Mouse (Mus musculus) yolk sac, embryonic 10.5 days (tissue): Measurements from ENCODE around the gene Rnf144b.

Source experiments
- DNase-seq: peaks from one replicate; pipeline ENCODE4 v3.0.0-alpha.2; 2017; ENCODE audit warnings: low spot score

Gene Rnf144b

GRCm38 (mm10) chr13:47182366-47182765 lies 59.9 kb downstream of the Rnf144b start:
- no peak for DNase-seq

- no peak for DNase-seq
These were observed 60.7 kb downstream of the Rnf144b start for GRCm38 (mm10) chr13:47183033-47183730.

- DNase-seq, result no peak
These were observed 61.3 kb downstream of the Rnf144b start for GRCm38 (mm10) chr13:47183771-47184170.

- no peak for DNase-seq
These were observed 65.4 kb downstream of the Rnf144b start for GRCm38 (mm10) chr13:47187836-47188235.

GRCm38 (mm10) chr13:47189971-47190370 lies 67.5 kb downstream of the Rnf144b start:
- no peak for DNase-seq

GRCm38 (mm10) chr13:47192200-47192599 lies 69.7 kb downstream of the Rnf144b start:
- no peak for DNase-seq

GRCm38 (mm10) chr13:47192771-47193170 lies 70.3 kb downstream of the Rnf144b start:
- DNase-seq, result no peak

GRCm38 (mm10) chr13:47193326-47194153 lies 71.1 kb downstream of the Rnf144b start:
- peak; percentile 88 for DNase-seq

- DNase-seq, result peak; percentile 32
These were observed 72.2 kb downstream of the Rnf144b start for GRCm38 (mm10) chr13:47194695-47195094.

- DNase-seq, result no peak
These were observed 73.0 kb downstream of the Rnf144b start for GRCm38 (mm10) chr13:47195491-47195890.

- no peak for DNase-seq
These were observed 77.7 kb downstream of the Rnf144b start for GRCm38 (mm10) chr13:47200011-47200670.

- DNase-seq, result no peak
These were observed 79.6 kb downstream of the Rnf144b start for GRCm38 (mm10) chr13:47201962-47202624.

GRCm38 (mm10) chr13:47210496-47210895 lies 88.0 kb downstream of the Rnf144b start:
- no peak for DNase-seq

GRCm38 (mm10) chr13:47210992-47211391 lies 88.5 kb downstream of the Rnf144b start:
- DNase-seq, result no peak

- no peak for DNase-seq
These were observed 89.1 kb downstream of the Rnf144b start for GRCm38 (mm10) chr13:47211581-47211980.

GRCm38 (mm10) chr13:47213817-47214216 lies 91.4 kb downstream of the Rnf144b start:
- DNase-seq, result peak; percentile 56

GRCm38 (mm10) chr13:47214895-47215294 lies 92.4 kb downstream of the Rnf144b start:
- DNase-seq, result no peak

- no peak for DNase-seq
These were observed 93.5 kb downstream of the Rnf144b start for GRCm38 (mm10) chr13:47215815-47216585.

- no peak for DNase-seq
These were observed 94.7 kb downstream of the Rnf144b start for GRCm38 (mm10) chr13:47217107-47217571.

- DNase-seq, result no peak
These were observed 95.9 kb downstream of the Rnf144b start for GRCm38 (mm10) chr13:47218351-47218750.

GRCm38 (mm10) chr13:47220426-47220825 lies 98.0 kb downstream of the Rnf144b start:
- no peak for DNase-seq
